Mouse (Mus musculus) olfactory bulb, adult 2 months (tissue): ENCODE measurements around the gene Thap11.
A peak's percentile ranks its signal among the peaks of the same experiment; 100 is the strongest.

Source experiments
- CTCF ChIP-seq: fragments of 200-500 bp; IDR thresholded peaks from 2 replicates; pipeline ENCODE4 v1.5.1; 2012; ENCODE audit warnings: low read depth, mild to moderate bottlenecking, low read length, moderate library complexity; ENCODE audit not compliant: insufficient read depth
- POLR2A ChIP-seq: fragments of 200-500 bp; IDR thresholded peaks from 2 replicates; pipeline ENCODE4 v1.6.1; 2012; ENCODE audit warnings: mild to moderate bottlenecking, low read depth, low read length, moderate library complexity; ENCODE audit not compliant: insufficient read depth

DNA sequence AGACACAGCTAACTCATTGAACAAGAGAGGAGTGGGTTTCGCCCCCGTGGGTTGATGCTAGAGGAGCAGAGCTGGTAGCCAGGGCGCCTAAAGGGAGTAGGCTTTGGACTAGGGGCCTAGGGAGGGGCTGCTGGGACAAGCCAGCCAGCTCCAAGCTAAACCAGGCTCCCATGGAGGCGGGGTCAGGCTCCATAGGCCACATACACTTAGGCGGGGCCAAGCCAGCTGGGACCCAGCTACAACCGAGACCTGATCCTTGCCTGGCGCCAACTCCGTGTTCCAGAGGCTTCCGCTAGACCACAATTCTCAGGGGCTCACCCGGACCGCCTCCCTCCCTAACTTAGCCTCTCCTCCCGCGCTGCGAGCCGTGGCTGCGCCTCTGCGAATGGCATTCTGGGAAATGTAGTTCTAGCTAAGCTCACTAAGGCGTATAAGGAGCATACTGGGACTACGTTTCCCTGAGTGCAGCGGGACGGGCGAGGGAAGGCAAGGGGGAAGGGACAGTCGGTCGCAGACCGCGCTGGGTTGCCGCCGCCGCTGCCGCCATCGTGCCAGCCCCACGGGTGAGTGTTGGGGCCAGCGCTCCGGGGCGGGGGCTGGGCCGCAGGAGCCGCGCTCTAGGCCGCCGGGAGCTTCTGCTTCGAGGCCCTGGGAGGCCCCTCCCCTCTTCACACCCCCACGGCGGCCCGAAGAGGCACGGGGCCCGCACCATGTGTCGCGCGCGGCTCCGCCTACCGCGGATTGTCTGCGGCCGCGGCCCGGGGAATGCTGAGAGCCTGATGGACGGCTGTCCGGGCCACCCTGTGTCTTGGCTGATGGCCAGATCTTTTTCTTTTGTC lies 5.4 kb downstream of the Thap11 start, which contains the start of gene Nutf2:
- TF ChIP-seq POLR2A = peak; percentile 56; the same call in 1 of the 2 replicates
- no peak for TF ChIP-seq CTCF
